Mouse (Mus musculus) ES-CJ7 (cell line): ENCODE data around the gene Elp5.

Experiments used
- DNase-seq: peaks from one replicate; pipeline ENCODE4 v3.0.0; 2011; ENCODE audit warnings: low read depth, low spot score

Gene Elp5

DNA sequence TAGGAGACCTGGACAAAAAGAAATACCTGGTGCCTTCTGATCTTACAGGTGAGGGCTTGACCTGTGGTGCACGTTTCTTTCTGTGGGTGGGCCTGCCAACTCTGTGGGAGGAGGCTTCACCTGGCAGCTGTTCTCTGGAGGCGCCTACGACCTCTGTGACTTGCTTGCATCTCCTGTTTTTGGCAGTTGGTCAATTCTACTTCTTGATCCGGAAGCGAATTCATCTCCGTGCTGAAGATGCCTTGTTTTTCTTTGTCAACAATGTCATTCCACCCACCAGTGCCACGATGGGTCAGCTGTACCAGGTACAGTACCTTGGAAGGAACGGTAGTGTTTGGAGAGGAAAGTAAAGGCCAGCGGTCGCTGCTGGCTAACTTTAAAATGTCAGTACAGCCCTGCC lies 10.1 kb upstream of the Elp5 start:
- no peak for DNase-seq

GRCm38 (mm10) chr11:69991711-69992110 lies 9.4 kb upstream of the Elp5 start:
- DNase-seq, result no peak

DNA sequence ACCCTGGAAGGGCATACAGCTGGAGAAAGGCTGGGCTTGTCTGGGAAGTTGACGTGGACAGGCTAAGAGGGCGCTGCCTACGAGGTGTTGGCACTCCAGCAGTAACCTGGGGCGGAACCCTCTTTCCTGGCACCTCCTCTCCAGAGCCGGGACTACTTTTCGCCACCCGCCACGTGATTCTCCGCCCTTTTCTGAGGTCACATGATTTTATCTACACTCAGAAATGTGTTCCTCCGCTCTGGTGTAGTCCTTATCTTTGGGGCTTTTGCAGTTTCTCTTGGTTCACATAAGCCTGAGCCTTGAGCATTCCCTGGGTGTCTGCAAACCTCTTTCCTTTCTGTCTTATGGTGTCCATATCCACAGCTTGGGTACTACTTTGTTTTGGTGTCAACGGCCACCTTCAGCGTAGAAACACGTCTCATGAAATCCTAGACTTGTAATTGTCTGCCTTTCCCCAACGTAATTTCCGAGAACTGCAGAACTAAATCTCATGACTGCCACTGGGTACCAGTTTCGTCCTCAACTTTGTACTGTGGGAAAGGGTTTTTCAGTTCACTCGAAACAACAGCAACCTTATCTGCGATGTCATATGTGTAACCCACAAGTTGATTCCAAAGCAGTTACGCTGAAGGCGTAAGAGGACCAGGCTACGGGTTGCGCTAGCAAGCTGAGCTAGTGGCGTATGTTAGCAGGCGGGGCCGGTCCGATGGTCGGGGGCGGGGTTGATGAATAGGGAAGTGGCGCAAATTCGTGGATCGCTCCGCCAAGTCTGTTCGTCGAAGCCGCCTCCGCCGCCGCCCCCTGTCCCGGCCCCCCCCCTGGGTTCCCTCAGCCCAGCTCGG lies 8.8 kb upstream of the Elp5 start, which contains the start of gene Gabarap:
Gabarap (plus strand) TSS at position 294 of the 842 bp plus-strand sequence.
- peak; percentile 96 for DNase-seq

- DNase-seq, result no peak
Measured at GRCm38 (mm10) chr11:69989949-69990348, 7.6 kb upstream of the Elp5 start.

GRCm38 (mm10) chr11:69984431-69984830 lies 2.1 kb upstream of the Elp5 start:
- DNase-seq, result no peak

- no peak for DNase-seq
Measured at GRCm38 (mm10) chr11:69983377-69983776, 1.1 kb upstream of the Elp5 start.

- no peak for DNase-seq
Measured at GRCm38 (mm10) chr11:69982877-69983276, 560 bp upstream of the Elp5 start.

- DNase-seq, result no peak
Measured at GRCm38 (mm10) chr11:69981141-69981762, 1.1 kb downstream of the Elp5 start, which contains the start of gene Ctdnep1. Ctdnep1 (plus strand) TSS chr11:69981156.

- DNase-seq, result peak; percentile 100
Measured at GRCm38 (mm10) chr11:69980196-69981140, 1.8 kb downstream of the Elp5 start.

DNA sequence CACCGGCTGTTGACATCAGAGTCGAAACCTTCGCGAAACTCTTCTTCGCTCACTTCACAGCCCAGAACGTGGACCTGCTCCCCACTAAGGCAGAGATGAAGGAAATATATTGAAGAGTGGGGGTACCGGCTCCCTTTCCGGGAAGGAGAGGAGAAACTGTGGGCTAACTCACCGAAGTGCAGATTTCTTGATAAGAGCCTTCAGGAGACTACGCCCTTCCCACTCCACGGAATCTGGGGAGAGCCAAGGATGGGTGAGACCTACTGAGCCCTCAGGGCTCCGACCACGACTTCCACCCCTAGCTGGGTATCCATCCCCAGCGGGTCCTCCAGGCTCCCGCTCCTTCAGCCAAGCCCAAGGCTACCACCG lies 2.5 kb downstream of the Elp5 start:
- no peak for DNase-seq

- no peak for DNase-seq
Measured at GRCm38 (mm10) chr11:69976271-69976670, 6.0 kb downstream of the Elp5 start.

GRCm38 (mm10) chr11:69974907-69975306 lies 7.4 kb downstream of the Elp5 start:
- DNase-seq, result no peak

- no peak for DNase-seq
Measured at GRCm38 (mm10) chr11:69970775-69971174, 11.5 kb downstream of the Elp5 start.

DNA sequence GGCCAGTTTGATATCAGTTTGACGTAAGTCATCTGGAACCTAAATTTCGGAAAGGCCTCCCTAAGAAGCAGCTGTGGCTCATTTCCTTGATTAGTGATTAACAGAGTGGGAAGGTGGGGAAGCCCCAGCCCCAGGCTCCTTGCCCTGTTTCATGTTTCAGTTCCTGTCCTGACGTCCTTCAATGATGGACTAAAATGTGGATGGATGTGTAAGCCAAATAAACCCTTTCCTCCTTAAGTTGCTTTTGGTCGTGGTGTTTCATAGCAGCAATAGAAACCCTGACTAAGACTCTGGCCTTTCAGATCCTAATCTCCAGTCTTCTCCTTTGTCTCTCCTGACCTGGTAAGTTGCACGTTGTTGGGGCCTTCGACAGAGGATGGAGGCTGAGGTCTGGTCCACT lies 12.1 kb downstream of the Elp5 start:
- DNase-seq, result no peak

DNA sequence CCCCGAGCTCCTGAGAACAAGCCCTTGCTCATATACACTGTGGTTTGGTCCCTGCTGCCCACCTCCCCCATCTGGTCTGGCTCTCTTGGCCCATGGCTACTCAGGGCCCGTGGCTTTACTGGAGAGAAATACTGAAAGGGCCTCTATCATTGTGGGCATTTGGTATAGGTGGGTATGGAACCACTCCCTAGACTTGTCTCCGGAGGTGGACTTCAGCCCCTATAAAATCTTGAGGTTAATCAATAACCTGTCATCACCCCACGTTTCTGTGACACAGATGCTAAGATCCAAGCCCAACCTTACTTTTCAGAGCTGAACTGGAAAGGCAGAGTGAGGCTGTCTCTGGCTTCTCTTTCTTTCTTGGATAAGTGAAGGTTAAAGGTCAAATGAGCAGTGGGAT lies 13.5 kb downstream of the Elp5 start:
- no peak for DNase-seq

DNA sequence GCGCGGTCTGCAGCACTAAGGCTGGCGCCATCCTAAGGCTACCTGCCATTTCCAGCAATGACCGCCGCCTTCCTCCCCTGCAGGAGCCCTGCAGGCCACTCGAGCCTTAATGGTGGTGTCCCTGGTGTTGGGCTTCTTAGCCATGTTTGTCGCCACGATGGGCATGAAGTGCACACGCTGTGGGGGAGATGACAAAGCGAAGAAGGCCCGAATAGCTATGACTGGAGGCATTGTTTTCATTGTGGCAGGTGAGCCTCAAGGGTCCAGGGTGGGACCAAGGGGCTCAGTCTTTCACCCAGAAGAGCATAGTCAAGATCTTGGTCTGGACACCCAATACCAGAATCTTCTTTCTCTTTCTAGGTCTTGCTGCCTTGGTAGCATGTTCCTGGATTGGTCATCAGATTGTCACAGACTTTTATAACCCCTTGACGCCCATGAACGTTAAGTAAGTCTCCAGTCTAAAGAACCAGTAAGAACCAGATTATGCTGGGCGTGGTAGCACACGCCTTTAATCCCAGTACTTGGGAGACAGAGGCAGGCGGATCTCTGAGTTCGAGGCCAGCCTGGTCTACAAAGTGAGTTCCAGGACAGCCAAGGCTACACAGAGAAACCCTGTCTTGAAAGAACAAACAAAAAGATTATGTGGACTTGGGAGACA lies 15.3 kb downstream of the Elp5 start:
- peak; percentile 48 for DNase-seq

GRCm38 (mm10) chr11:69966006-69966859 lies 16.1 kb downstream of the Elp5 start:
- peak; percentile 46 for DNase-seq

- DNase-seq, result peak; percentile 45
Measured at GRCm38 (mm10) chr11:69965271-69966005, 16.9 kb downstream of the Elp5 start.

DNA sequence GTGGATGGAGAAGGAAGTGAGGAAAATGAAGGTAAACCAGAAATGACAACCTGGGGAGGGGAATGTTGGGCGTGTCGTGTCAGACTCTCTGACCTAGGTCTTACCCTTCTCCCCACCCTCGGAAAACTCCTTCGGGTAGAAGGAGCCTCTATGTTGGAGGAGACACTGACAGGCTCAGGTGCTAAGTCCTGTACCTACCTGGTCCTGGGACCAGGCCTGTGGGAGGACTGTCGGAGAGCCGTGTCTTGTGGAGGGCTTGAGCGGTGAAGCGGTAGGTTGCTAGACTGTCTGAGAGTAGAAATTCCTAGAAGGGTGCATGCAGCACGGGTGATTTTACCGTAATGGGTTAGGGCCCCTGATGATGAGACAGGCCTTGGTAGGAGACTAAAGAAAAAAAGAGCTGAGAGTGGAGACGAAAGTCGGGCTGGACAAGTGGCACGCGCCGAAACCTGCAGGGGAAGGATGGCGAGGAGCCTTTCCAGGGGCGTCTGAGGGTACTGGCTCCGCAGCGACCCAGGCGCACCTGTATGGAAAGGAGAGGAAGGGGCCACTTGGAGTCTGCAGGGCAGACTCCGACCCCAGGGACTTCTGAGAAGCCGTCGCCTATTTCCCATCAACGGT lies 17.6 kb downstream of the Elp5 start, which contains the start of gene Cldn7:
Cldn7 (plus strand) TSS at position 130 of the 621 bp plus-strand sequence.
- no peak for DNase-seq
